Mouse (Mus musculus): ENCODE measurements around the gene Col25a1.

Gene Col25a1

DNA sequence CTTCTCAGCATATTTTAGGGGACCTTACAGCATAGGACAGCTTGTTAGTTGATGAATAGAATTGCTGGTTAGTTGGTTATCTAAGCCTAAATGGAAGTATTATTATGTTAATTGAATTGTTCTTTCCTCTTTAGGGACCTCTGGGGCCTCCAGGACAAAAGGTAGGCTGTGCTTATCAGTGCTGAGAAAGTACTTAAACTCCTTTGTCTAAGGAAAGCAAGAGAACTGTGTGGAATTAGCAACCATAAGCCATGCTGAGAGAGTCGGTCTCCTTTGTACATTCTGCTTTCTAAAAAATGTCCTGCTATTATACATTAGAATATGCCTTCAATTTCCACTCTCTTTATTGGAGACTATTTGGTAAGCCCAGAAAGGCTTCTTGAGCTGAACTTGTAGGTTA lies 362.9 kb downstream of the Col25a1 start:
- DNase-seq = no peak

DNA sequence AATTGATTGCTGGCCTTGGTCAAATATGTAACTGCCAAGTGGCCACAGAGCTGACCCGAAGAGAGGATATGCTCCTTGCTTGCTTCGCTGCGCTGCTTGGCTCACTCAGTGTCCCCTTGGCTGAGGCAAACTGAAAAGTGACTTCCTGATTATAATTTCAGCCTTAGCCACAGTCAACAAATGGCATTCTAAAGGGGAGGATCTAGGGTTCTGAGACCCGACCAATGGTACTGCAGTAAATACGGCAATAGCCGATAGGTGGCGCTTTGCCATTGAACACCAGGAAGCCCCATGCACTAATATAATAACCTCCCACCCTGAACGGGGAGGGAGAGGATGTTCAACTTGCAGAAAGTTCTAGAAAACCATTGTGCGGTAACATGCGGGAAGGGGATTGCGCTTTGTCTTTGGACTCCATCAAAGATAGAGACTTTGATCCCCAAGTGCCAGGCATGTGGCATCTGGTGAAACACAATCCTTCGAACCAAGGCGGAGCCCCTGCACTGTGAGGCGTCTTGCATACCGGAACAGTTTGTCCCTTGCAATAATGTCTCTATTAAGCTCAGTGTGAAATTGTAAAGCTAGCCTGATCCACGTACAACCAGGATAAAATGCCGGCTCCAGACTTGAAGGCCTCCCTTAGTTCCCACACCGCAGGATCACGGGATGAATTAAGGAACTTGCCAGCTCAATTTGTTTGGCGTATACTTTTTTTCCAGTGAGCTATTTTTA lies 363.5 kb downstream of the Col25a1 start:
- DNase-seq = peak; percentile 53

DNA sequence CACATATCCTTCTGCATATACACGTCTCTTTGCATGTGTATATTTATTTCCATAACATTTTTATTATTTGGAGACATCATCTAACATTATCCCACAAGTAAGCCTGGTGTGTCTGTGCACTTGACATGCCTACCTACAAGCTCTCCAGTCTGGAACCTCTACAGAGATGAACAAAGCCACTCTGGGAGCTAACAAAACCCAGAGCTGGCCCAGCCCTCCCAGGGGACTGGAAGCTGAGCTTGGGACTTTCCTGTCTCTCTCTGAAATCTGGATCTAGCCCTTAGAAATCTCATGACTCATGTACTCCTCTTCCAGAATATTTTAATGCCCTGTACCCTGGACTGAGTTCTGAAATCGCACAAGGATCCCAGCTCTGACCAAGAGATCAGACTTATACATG lies 365.7 kb downstream of the Col25a1 start:
- DNase-seq = no peak

DNA sequence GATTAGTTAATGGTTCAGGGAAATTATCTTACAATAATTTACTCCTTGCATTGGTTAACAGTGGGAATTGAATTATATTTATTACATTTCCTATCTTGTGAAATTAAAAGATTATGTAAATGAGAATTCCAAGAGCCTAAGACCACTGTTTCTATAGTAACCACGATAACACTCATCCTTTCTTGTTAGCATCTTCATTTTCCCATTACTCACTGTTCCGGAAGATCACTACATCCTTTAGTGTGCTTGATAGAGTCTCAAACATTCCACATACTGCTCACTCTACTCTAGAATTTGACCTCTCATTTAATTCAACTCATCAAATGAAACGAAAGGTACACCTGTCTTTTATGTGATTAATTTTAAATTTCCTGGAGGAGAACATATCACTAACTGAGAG lies 370.4 kb downstream of the Col25a1 start:
- DNase-seq = no peak

DNA sequence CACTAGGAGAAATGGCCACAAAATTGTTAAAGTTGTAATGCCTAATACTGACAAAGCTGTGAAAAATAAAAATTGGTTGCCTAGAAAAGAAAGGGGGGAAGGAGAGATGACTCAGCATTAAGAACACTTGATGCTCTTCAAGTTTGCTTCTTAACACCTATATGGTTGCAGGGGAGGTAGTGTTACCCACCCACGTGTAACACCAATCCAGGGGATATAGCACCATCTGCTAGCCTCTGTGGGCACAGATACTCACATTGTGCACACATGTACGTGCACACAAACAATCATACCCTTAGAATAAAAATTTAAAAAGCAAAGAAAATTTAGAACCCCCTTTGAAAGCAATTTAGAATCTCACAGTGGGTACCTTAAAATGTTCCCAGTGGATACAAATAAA lies 377.0 kb downstream of the Col25a1 start:
- no peak for DNase-seq

DNA sequence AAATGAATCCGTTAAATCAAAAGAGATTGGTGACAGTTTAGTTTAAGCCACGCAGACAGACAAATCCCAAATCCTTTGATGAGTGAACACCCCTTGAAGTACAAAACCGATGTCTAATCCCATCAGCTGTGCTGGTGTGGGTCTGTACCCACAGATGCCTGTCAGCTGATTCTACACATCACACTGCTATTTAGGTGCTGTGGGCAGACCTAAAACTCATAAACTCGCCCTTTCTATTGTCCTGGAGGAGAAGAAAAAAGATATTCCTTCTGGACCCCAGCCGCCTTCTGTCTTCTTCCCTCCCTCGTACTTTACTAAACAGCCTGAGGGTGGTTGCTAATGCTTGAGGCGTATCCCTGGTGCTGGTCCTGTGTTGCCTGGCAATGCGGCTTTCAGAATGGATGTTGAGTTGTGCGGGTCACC lies 387.2 kb downstream of the Col25a1 start:
- peak; percentile 39 for DNase-seq

DNA sequence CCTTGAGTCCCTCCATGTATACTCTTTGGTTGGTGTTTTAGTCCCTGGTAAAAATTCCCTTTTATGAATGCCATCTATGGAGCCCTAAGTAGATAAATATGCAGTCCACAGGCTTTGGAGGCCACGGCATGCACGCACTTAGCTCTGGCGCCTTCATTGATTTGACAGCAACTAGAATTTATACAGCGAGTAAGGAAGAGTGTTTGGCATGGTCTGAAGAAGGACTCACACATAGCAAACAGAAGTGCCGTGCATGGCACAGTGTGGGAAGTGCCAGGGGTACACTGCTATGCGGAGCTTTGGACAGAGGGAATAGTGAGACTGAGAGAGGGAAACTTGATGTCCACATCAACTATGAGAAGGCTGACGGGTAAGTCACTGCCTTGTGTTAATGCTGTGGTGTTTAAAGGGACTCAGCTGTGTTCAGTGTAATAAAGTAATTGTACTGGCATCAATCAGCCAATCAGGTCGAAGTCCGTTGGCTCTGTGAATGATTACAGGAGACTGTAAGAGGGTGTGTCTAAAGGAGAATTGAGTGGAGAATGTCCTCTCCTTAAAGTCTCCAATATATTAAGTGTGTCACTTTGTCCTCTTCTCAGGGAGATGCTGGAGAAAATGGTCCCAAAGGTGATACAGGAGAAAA lies 390.7 kb downstream of the Col25a1 start:
- no peak for DNase-seq

DNA sequence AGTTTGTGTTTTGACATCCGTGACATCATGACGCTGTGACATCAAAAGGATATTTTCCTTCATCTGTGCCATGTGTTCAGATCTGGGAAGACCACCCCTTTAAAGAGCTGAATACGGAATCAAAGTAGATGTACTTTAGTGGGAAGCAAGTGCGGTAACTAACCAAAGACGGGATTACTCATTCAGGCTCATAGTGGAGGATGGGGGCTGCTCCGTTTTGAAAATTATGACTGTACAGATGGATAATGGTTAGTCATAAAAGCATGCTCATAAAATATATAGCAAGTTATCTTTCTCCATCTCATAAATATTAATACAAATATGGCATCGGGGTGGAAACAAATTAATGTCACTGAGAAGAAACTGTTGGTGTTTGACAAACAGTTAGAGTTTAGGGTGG lies 391.7 kb downstream of the Col25a1 start:
- no peak for DNase-seq

DNA sequence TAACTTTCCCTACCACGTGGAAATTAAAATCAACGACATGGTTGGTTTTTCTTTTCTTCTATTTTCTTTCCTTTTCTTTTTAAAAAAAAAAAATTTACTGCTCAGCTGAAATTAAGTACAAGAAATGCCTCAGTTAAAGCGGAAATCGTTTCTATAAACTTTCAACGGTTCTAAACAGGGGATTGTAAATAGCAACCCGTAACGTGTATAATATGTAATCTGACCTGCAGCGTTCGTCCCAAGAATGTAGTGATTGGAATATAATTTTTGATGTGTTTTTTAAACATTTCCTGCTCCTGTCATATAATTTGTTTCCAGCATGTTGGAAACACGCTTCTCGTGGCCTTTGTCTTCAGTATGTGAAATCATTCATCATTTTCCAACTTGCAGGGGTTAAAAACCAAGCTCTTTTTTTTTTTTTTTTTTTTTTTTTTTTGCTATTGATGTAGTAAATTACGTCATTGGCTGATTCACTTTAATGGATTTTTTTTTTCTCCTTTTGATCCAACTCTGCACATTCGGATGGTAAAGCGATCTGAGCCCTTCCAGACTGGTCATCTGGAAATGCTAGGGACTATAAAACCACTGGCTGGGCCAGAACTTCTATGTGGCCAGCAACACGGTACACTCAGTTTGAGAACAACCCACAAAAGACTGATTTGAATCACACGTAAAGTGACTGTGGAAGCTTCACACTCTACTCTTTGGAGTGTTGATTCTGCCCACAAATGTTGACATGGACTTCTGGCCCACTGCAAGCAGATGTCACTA lies 393.3 kb downstream of the Col25a1 start:
- no peak for DNase-seq

DNA sequence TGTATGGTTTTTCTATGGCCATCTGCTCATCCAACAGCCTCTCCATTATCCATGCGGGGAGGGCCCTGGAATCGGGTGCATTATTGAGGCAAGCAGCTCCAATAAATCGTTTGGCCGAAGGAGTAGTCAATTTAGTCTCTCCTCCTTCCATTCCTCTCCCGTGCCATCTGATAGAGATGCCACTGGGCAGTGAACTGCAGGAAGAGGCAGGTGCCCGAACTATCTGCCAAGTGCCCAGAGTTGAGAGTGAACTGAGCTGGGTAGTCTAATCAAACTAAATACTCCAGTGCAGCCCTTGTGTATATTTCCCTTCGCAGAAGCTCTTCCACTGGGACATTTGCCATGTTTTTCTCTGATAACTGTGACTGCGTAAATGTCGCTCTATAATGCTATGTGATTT lies 403.7 kb downstream of the Col25a1 start:
- DNase-seq = no peak

DNA sequence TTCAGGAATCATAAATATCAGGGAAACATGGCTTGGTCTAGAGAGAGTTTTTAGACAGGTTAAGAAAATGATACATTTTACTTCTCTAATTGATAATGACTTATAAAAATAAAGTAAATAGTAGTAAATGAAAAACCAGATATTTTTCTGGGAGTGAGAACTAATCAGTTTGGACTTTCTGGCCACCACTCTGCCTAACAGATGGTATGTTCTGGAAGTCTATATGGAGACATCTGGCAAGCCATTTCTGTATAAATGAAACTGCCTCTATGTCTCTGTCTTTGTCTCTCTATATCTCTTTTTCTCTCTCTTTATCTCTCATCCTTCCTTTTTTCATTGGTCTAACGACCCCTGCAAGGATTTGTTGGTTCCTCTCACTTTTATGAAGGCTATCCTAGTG lies 410.2 kb downstream of the Col25a1 start:
- DNase-seq = no peak

DNA sequence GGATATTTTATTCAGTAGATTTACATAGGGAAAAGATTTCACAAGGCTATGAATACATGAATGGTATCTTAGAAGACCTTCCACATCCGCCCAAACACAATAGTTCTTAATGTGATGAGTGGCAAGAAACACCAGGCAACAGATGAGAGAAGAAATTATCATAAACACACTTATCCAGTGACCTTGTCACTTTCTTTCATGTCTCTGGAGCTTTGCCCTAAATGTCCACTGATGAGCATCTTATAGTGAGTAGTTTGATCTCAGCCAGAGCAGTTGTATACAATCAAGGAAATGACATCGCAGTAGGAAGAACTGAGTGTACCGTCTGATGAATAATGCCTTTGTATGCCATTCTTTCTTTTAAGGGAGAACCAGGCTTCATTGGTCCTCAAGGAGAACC lies 414.7 kb downstream of the Col25a1 start:
- DNase-seq = no peak

DNA sequence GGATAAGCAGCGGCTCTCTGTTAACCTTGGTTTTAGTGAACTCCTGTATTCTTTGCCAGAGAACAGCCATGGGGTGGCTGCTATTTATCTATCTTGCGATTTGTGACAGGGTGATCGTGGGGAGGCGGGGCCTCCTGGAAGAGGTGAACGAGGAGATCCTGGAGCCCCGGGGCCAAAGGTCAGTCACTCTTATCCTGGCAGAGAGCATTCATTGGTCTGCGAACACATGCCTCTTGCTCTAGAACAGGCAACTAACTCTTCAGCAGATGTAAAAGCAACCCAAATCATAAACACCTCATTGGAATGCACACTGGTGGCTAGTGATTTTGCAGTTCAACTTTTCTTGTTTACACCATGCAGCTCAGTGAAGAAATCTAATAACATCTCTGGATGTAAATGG lies 417.8 kb downstream of the Col25a1 start:
- no peak for DNase-seq

DNA sequence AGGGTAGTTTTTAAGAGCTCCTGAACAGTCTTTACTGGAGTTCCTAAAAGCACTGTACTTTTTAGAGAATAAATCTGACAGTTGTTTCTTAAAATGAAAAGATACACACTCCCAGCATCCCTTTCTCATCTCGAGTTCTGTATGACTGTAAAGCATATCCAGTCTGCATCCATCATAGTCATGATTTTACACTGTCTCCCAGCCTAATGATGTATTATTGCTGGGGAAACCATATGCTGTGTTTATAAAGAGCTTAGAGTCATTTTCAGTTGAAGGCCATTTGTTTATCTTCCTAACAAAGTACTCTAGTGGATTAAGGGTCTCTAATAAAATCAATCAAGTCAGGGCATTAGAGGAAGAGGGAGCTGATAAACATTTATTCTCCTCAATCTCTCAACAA lies 425.0 kb downstream of the Col25a1 start:
- no peak for DNase-seq

DNA sequence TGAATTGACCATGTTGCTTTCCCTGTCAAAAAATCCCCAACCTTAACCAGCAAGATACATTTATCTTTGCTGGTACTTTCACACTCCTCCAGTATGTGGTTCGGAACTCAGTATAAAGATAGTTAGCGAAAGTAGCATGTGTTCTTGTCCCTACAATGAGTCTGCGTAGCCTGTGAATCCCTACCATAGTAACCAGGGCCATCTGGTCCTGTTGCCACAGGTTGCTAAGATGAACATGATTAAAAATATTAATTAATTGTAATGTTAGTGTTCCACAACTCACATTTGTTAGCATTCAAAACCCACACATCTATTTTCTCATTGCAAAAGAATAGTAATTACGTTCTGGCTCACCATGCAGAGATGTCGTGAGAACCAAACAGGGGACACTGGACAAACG lies 434.3 kb downstream of the Col25a1 start:
- no peak for DNase-seq

DNA sequence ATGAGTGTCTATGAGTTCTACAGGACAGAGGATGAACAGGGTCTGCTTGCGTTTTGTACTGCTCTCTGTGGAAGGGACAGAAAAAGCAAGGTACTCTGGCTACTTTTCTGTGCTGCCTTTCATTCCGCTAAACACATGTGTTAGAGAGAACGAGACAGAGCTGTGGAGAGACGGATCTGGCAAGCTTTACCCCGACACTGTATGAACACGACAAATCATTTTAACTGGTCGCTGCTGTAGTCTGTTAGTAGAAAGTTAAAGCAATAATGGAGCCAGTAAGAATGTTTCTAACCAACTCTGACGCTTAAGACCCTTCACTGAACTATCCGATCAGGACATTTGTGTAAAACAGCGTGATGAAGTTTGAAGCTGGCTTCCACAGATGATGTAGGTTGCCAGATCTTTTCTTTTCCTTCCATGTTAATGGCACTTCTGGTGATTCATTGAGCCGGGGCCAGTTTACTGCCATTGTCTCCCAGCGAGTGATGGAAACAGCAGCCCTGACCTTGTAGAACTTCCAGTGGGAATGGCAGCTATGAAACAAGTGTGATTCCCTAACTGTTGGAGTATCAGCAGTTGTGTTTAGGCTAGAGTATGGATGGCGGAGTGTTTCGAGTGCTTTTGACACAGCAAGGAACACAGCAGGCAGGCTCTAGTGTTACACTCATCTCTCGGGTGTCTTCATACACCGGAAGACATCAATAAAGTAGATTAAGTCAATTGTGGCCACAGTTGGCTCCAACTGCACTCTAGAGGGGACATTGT lies 437.2 kb downstream of the Col25a1 start:
- DNase-seq = no peak

DNA sequence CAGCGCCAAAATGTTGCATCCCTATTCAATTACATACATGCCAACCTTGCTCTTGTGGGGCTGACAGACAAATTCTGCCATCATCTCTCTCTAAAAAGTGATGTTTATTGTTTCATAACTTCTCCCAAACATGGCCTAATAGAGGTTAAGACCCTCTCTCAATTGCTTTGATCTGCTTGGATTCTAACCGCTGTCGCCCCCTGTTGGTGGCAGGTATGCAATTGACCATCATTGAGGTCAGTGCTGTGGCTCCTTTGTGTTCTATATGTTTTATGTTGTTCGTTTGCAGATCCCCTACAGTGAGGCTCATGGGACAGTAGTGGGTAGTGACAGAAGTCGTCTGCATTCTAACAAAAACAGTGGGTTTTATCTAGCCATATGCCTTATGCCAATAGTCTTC lies 441.9 kb downstream of the Col25a1 start:
- no peak for DNase-seq

DNA sequence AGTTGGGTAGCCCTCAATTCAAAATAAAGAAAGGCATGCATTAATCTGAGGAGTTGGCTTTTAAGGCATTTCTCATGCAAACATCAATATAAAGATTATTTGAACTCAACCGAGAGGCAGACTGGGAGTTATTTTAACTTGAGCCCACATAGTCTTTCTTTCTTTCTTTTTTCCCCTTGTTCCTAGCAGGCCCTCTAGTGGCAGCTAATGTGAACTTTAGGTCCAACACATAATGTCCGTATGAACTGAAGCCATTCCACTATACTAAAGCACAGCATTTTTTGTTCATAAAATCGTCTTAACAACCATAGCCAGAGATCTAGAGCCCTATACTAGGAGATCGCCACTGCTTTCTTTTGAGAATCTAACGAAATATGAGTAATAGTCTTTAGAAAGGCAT lies 443.4 kb downstream of the Col25a1 start:
- peak; percentile 81 for DNase-seq

DNA sequence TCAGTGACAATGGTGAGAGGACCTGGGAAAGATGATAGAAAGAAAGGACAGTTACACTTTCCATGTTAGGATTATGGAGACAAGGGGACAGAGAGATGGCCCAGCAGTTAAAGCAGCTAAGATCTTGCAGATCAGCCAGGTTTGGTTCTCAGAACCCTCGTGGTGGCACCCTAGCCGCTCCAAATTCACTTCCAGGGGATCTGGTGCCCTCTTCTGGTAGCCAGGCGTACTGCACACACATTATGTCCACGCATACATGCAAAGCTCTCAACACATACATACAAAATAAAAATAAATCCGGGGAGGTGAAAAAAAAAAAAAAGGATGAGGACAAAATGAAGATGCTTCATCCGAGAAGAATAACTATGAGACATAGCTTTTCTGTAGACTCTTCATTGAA lies 445.4 kb downstream of the Col25a1 start:
- DNase-seq = peak; percentile 44

DNA sequence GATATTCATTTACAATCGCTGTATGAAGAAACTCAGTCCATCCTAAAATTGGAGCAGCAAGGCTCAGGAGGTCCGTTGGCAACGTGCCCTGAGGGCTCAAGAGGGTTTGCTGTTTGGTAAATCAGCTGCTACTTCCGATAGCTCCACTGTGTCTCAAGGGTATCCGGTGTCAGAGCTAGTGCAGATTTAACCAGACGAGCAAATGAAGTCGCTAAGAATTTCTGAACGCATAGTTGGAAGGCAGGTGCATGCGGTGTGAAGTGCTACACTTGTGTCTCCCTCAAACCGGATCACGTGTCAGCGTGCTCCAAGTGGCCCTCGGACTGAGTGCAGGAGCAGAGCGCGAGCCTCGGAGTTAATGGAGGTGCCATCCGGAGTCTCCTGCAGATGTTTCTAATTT lies 448.2 kb downstream of the Col25a1 start:
- DNase-seq = peak; percentile 54

DNA sequence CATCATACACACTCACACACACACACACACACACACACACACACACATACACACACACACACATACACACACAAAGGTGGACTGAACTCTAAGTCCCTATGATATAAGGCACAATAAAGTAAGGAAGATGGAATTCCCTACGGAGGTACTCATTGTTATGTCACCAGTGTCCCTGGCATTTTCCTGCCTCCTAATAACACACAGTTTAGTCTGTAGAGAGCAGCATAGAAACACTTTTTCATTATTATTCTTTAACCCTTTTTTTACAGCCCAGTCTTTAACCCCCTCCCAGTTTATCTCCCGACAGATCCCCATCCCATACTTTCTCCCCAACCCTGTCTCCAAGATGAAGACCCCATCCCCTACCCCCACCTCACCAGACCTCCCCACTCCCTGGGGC lies 450.3 kb downstream of the Col25a1 start:
- DNase-seq = no peak

DNA sequence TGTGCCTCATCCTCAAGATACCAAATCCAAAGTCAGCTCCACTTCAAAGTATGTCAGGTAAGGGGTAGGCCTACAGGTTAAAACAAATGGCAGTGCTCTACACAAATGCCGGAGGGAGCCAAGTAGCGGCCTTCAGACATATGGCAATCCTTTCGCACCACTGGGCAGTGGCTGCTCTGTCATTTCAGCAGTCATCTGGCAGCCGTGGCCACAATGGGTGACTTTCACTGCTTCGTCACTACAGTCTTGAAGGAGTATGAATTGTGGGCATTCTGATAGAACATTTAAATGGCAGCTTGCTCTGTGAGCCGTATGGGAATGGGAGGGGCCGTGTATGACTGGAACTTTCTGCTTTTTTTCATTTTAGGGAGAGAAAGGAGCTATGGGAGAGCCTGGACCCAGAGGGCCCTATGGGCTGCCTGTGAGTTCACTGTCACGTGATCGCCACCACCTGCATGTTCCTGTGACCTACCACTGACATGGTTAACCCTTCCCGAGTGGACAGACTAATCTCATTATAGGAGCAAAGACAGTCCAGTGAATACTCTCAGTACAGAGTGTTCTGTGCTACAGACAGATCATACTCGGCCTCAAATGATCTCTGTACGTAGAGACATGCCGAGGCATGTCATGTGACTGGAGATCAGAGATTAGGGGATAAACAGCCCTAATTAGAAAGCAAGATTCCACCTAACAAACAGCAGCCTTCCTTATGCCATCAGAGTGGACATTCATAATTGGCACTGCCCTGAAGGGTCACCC lies 451.8 kb downstream of the Col25a1 start:
- no peak for DNase-seq

DNA sequence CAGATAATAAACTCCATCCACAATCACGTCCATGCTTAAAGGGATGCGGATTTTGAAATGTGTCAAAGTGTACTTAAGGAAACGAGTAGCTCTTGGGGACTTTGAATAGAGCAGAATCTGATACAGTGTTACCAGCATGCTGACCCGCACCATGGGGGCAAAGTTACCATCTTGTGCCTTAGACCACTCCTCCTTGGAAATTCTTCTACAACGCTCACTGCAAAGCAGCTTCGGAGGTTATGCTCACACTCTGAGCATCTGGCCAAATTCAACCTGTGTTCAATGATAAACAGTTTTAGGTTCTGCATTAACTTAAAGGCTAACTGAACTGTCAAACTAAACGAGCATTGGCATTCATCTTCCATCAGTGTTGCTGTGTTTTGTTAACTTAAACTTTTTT lies 452.7 kb downstream of the Col25a1 start:
- DNase-seq = no peak
